9 mouse cellular contexts compared by ENCODE assay signal in the genomic region with DNA sequence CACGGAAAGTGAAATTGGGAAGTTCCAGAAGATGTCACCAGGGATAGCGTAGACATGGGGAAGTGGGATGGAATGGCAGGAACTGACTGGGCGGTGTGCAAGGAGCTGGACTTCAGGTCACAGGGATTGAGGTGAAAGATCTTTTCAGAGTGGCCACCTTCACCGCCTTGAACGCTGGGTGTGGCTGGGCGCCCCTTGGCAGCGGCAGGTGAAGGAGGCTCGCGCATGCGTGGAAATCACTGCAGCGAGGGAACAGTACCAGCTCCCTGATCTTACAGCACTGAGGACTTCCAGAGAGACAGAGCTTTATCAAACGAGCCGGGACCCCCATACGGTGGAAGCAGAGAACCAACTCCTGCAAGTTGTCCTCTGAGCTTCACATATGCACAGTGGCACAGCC. TPM values are rescaled to one million over a fixed set of nuclear protein-coding genes. Genes with fewer than 3 reads are reported as not detected.
A peak's percentile ranks its signal among the peaks of the same experiment; 100 is the strongest.
DNase-seq lines count a peak whose midpoint lies in the region; ATAC-seq lines count a peak whose summit lies in the region.
"Had no signal": no experiment of that assay in that cellular context is flagged by ENCODE, and none has a peak within 500 bp of the region (broad histone marks: within the 10 kb centered on the region; RNA-seq: fewer than 3 reads in every experiment).

No protein-coding gene starts in this region.

- H3K4me3 ChIP-seq in embryonic facial prominence, embryonic 13.5 days, result peak overlapping the region; percentile 35
- H3K4me3 ChIP-seq in heart, embryonic 15.5 days, result peak overlapping the region; percentile 44

- WGBS in embryonic facial prominence, embryonic 13.5 days, result 24% methylated on average over 14 of the region's 14 CpGs
- WGBS in heart, embryonic 15.5 days, result 14% methylated on average over 14 of the region's 14 CpGs

- ATAC-seq in embryonic facial prominence, embryonic 13.5 days (ENCODE audit: insufficient number of reproducible peaks, insufficient read depth, low FRiP score, low TSS enrichment, low read depth), result no peak
- ATAC-seq in heart, embryonic 15.5 days (replicated peaks; ENCODE audit: insufficient number of reproducible peaks, insufficient read depth, low FRiP score, low read depth), result peak; percentile 33; the same call in 1 of the 2 replicates

- no peak overlapping the region for H3K27ac ChIP-seq in embryonic facial prominence, embryonic 13.5 days
- peak overlapping the region; percentile 82 for H3K27ac ChIP-seq in heart, embryonic 15.5 days

- H3K36me3 ChIP-seq in embryonic facial prominence, embryonic 13.5 days, result no peaks in the 10 kb centered on the region
- H3K36me3 ChIP-seq in heart, embryonic 15.5 days, result no peaks in the 10 kb centered on the region
- no peaks in the 10 kb centered on the region for H3K36me3 ChIP-seq in splenic B cell, adult 2 months (ENCODE audit: control insufficient read depth, insufficient read depth, low read length, poor library complexity, severe bottlenecking)

- H3K27me3 ChIP-seq in embryonic facial prominence, embryonic 13.5 days, result no peaks in the 10 kb centered on the region
- H3K27me3 ChIP-seq in heart, embryonic 15.5 days, result no peaks in the 10 kb centered on the region
- no peaks in the 10 kb centered on the region for H3K27me3 ChIP-seq in splenic B cell, adult 2 months (ENCODE audit: control insufficient read depth, insufficient read depth, low read length, poor library complexity, severe bottlenecking)

- H3K4me2 ChIP-seq in embryonic facial prominence, embryonic 13.5 days, result peak overlapping the region; percentile 57
- H3K4me2 ChIP-seq in heart, embryonic 15.5 days, result peak overlapping the region; percentile 66

- DNase-seq in adrenal gland, adult (ENCODE audit: inconsistent age in 2 of 2, low spot score in 1 of 2), result peak; percentile 22 to 52
- no peak for DNase-seq in adrenal gland, adult 18-20 months (ENCODE audit: low spot score in 2 of 2)
- DNase-seq in T-cell, adult 2 months (ENCODE audit: low spot score), result peak; percentile 15
- peak; percentile 71 for DNase-seq in kidney, postnatal 10 days
- peak; percentile 58 for DNase-seq in lung, postnatal 36 days
- peak; percentile 55 for DNase-seq in splenic B cell, adult 2 months (ENCODE audit: low read depth, low spot score)

- H3K9me3 ChIP-seq in embryonic facial prominence, embryonic 13.5 days, result no peaks in the 10 kb centered on the region
- H3K9me3 ChIP-seq in heart, embryonic 15.5 days (replicated peaks), result no peaks in the 10 kb centered on the region

- peak overlapping the region; percentile 46 for H3K9ac ChIP-seq in embryonic facial prominence, embryonic 13.5 days
- H3K9ac ChIP-seq in heart, embryonic 15.5 days, result peak overlapping the region; percentile 36

- H3K4me1 ChIP-seq in embryonic facial prominence, embryonic 13.5 days, result peaks cover 19% of the 10 kb centered on the region
- H3K4me1 ChIP-seq in heart, embryonic 15.5 days (replicated peaks), result peaks cover 20% of the 10 kb centered on the region

RNA-seq across cellular contexts. Expression of a gene that starts 4.3 kb away (rescaled TPM):
- not detected for total RNA-seq in adrenal gland, adult 18-20 months (2021)
- not detected in 2 replicates for polyA plus RNA-seq in embryonic facial prominence, embryonic 13.5 days (2015; fragmentation: Nextera tagmentation; extraction: Ambion mirVana)
- polyA plus RNA-seq in heart, embryonic 15.5 days (2015; fragmentation: Nextera tagmentation; extraction: Ambion mirVana), result not detected in 2 replicates
- total RNA-seq: hematopoietic stem cell, adult 5-6 weeks had no signal

RNA-seq across cellular contexts. Expression of a gene that starts 17.3 kb away (rescaled TPM):
- total RNA-seq in adrenal gland, adult 18-20 months (2021), result under 1 TPM in 1 of 2 experiments, not detected in 1; 0.10 TPM
- not detected in 2 replicates for polyA plus RNA-seq in embryonic facial prominence, embryonic 13.5 days (2015; fragmentation: Nextera tagmentation; extraction: Ambion mirVana)
- 0.11 TPM in 1 of 2 replicates, not detected in the other for polyA plus RNA-seq in heart, embryonic 15.5 days (2015; fragmentation: Nextera tagmentation; extraction: Ambion mirVana)
- total RNA-seq: hematopoietic stem cell, adult 5-6 weeks had no signal

Comparison
In these comparisons a context has a peak if more than half of its experiments do, and no peak if none do; other contexts are left out.
1. DNase-seq: peak in adrenal gland, adult (2 of 2), T-cell, adult 2 months (single experiment), kidney, postnatal 10 days (single experiment), lung, postnatal 36 days (single experiment) and splenic B cell, adult 2 months (single experiment); none in adrenal gland, adult 18-20 months (0 of 2).